10 mouse cellular contexts compared by ENCODE assay signal in the genomic region with DNA sequence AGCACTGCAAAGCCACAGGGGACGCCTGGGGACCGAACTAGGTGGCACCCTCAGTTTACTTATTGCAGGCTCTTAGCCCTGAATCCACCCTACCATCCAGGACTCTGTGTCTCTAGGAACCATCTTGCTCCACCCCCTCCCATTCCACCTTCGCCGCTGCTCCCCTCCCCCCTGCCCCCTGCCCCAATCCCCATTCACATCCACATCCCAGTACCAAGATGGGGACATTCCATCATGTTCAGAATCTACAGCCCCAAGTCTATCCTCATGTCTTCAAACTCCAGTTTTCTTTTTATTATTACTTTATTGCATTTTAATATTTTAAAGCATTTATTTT. TPM values are rescaled to one million over a fixed set of nuclear protein-coding genes. Genes with fewer than 3 reads are reported as not detected.
DNase-seq lines count a peak whose midpoint lies in the region; ATAC-seq and TF ChIP-seq lines count a peak whose summit lies in the region.
"Had no signal": no experiment of that assay in that cellular context is flagged by ENCODE, and none has a peak within 500 bp of the region (broad histone marks: within the 10 kb centered on the region; RNA-seq: fewer than 3 reads in every experiment).

No protein-coding gene starts in this region.

- H3K36me3 ChIP-seq in kidney, postnatal 0 days (ENCODE audit: insufficient read depth, low read length), result no peaks in the 10 kb centered on the region
- H3K36me3 ChIP-seq in forebrain, embryonic 11.5 days (ENCODE audit: control insufficient read depth, insufficient read depth, low read length), result no peaks in the 10 kb centered on the region
- H3K36me3 ChIP-seq in limb, embryonic 11.5 days (ENCODE audit: control insufficient read depth, insufficient read depth, low read length), result no peaks in the 10 kb centered on the region
- H3K36me3 ChIP-seq in neural tube, embryonic 14.5 days (ENCODE audit: control insufficient read depth, insufficient read depth, low read length), result no peaks in the 10 kb centered on the region

- peak overlapping the region; percentile 28; the same call in 1 of the 2 replicates for H3K4me3 ChIP-seq in kidney, postnatal 0 days (replicated peaks; ENCODE audit: low read depth, low read length)
- H3K4me3 ChIP-seq in forebrain, embryonic 11.5 days (ENCODE audit: low read depth, low read length), result peak overlapping the region; percentile 38
- H3K4me3 ChIP-seq in limb, embryonic 11.5 days (ENCODE audit: low read depth, low read length), result peak overlapping the region; percentile 37
- H3K4me3 ChIP-seq in neural tube, embryonic 14.5 days (ENCODE audit: low read depth, low read length), result peak overlapping the region; percentile 42

- H3K9ac ChIP-seq in kidney, postnatal 0 days (ENCODE audit: low read depth, low read length), result no peak overlapping the region
- peak overlapping the region; percentile 60; the same call in 1 of the 2 replicates for H3K9ac ChIP-seq in forebrain, embryonic 11.5 days (ENCODE audit: low read length)
- H3K9ac ChIP-seq in limb, embryonic 11.5 days (ENCODE audit: low read length), result no peak overlapping the region
- H3K9ac ChIP-seq in neural tube, embryonic 14.5 days (replicated peaks; ENCODE audit: low read depth, low read length), result peak overlapping the region; percentile 58; the same call in 1 of the 2 replicates

- no peak overlapping the region for H3K27ac ChIP-seq in kidney, postnatal 0 days
- no peak overlapping the region for H3K27ac ChIP-seq in forebrain, embryonic 11.5 days (ENCODE audit: low read depth, low read length)
- H3K27ac ChIP-seq in limb, embryonic 11.5 days (replicated peaks; ENCODE audit: low read depth, low read length), result no peak overlapping the region
- no peak overlapping the region for H3K27ac ChIP-seq in neural tube, embryonic 14.5 days (ENCODE audit: low read depth, low read length)
- H3K27ac ChIP-seq: macrophage had no signal

- H3K27me3 ChIP-seq in kidney, postnatal 0 days (ENCODE audit: insufficient read depth, low read length), result no peaks in the 10 kb centered on the region
- H3K27me3 ChIP-seq in forebrain, embryonic 11.5 days (ENCODE audit: control insufficient read depth, insufficient read depth, low read length), result peaks cover 6% of the 10 kb centered on the region
- peaks cover 3% of the 10 kb centered on the region; the same call in 1 of the 2 replicates for H3K27me3 ChIP-seq in limb, embryonic 11.5 days (ENCODE audit: control insufficient read depth, insufficient read depth, low read length)
- H3K27me3 ChIP-seq in neural tube, embryonic 14.5 days (ENCODE audit: control insufficient read depth, insufficient read depth, low read length), result no peaks in the 10 kb centered on the region

- H3K4me2 ChIP-seq in kidney, postnatal 0 days (ENCODE audit: low read length), result peak overlapping the region; percentile 63
- H3K4me2 ChIP-seq in forebrain, embryonic 11.5 days (ENCODE audit: low read depth, low read length, severe bottlenecking), result peak overlapping the region; percentile 76
- peak overlapping the region; percentile 74 for H3K4me2 ChIP-seq in limb, embryonic 11.5 days (ENCODE audit: low read depth, severe bottlenecking)
- peak overlapping the region; percentile 69 for H3K4me2 ChIP-seq in neural tube, embryonic 14.5 days (ENCODE audit: low read depth, low read length)

- no peak for ATAC-seq in kidney, postnatal 0 days (replicated peaks; ENCODE audit: low FRiP score, low read depth)
- ATAC-seq in forebrain, embryonic 11.5 days (replicated peaks; ENCODE audit: low FRiP score), result peak; percentile 53; the same call in 1 of the 2 replicates
- ATAC-seq in limb, embryonic 11.5 days (ENCODE audit: insufficient number of reproducible peaks, low FRiP score, low TSS enrichment, low read depth), result no peak
- no peak for ATAC-seq in neural tube, embryonic 14.5 days (ENCODE audit: low read depth)
- no peak for ATAC-seq in megakaryocyte, adult 5-6 weeks (ENCODE audit: poor library complexity, severe bottlenecking)

- no peak for DNase-seq in kidney, postnatal 0 days (ENCODE audit: low spot score)
- no peak for DNase-seq in kidney, postnatal 4 days
- no peak for DNase-seq in forebrain, embryonic 11.5 days (ENCODE audit: low spot score)
- DNase-seq in limb, embryonic 11.5 days (ENCODE audit: low spot score), result no peak
- no peak for DNase-seq in gastrocnemius, postnatal 25 days
- no peak for DNase-seq in embryo, embryonic 10.5 days (ENCODE audit: low spot score)
- DNase-seq: gastrocnemius, postnatal 10 days had no signal

- no peaks in the 10 kb centered on the region for H3K9me3 ChIP-seq in kidney, postnatal 0 days (replicated peaks; ENCODE audit: low read length)
- no peaks in the 10 kb centered on the region for H3K9me3 ChIP-seq in forebrain, embryonic 11.5 days (ENCODE audit: control insufficient read depth, low read length)
- no peaks in the 10 kb centered on the region for H3K9me3 ChIP-seq in limb, embryonic 11.5 days (ENCODE audit: control insufficient read depth, low read length)
- no peaks in the 10 kb centered on the region for H3K9me3 ChIP-seq in neural tube, embryonic 14.5 days (ENCODE audit: control insufficient read depth, low read length)

- peaks cover 9% of the 10 kb centered on the region; the same call in 1 of the 2 replicates for H3K4me1 ChIP-seq in kidney, postnatal 0 days (replicated peaks; ENCODE audit: insufficient read depth, low read length)
- H3K4me1 ChIP-seq in forebrain, embryonic 11.5 days (replicated peaks; ENCODE audit: control insufficient read depth, insufficient read depth, low read length), result peaks cover 5% of the 10 kb centered on the region; the same call in 1 of the 2 replicates
- peaks cover 3% of the 10 kb centered on the region; the same call in 1 of the 2 replicates for H3K4me1 ChIP-seq in limb, embryonic 11.5 days (ENCODE audit: control insufficient read depth, insufficient read depth, low read length)
- no peaks in the 10 kb centered on the region for H3K4me1 ChIP-seq in neural tube, embryonic 14.5 days (ENCODE audit: control insufficient read depth, insufficient read depth, low read length)

- WGBS in kidney, postnatal 0 days, result 5% methylated on average over 4 of the region's 4 CpGs
- WGBS in forebrain, embryonic 11.5 days, result 7% methylated on average over 4 of the region's 4 CpGs
- WGBS in limb, embryonic 11.5 days, result 3% methylated on average over 4 of the region's 4 CpGs
- WGBS in neural tube, embryonic 14.5 days, result 4% methylated on average over 4 of the region's 4 CpGs

- TF ChIP-seq CTCF in kidney, postnatal 0 days (IDR thresholded peaks at IDR 0.05; ENCODE audit: low read depth), result no peak

RNA-seq across cellular contexts. Expression of a gene that starts 0.4 kb away (rescaled TPM):
- 0.59 and 0.64 TPM in 2 replicates for polyA plus RNA-seq in kidney, postnatal 0 days (2015; fragmentation: Nextera tagmentation; extraction: Ambion mirVana)
- polyA plus RNA-seq in forebrain, embryonic 11.5 days (2014; fragmentation: Nextera tagmentation; extraction: Ambion mirVana), result 6.6 and 7.3 TPM in 2 replicates
- 0.59 and 0.74 TPM in 2 replicates for polyA plus RNA-seq in limb, embryonic 11.5 days (2014; fragmentation: Nextera tagmentation; extraction: Ambion mirVana)
- polyA plus RNA-seq in neural tube, embryonic 14.5 days (2014; fragmentation: Nextera tagmentation; extraction: Ambion mirVana), result 59.7 and 59.9 TPM in 2 replicates
- not detected in 2 replicates for total RNA-seq in megakaryocyte, adult 5-6 weeks (2015)
- not detected in 2 replicates for total RNA-seq in megakaryocyte, adult 5-6 weeks (2017)
- total RNA-seq in gastrocnemius, postnatal 25 days (2021), result not detected
- polyA plus RNA-seq: macrophage had no signal

RNA-seq across cellular contexts. Expression of a gene that starts 18.5 kb away (rescaled TPM):
- 41.8 and 46.2 TPM in 2 replicates for polyA plus RNA-seq in kidney, postnatal 0 days (2015; fragmentation: Nextera tagmentation; extraction: Ambion mirVana)
- 61.2 and 62.0 TPM in 2 replicates for polyA plus RNA-seq in forebrain, embryonic 11.5 days (2014; fragmentation: Nextera tagmentation; extraction: Ambion mirVana)
- polyA plus RNA-seq in limb, embryonic 11.5 days (2014; fragmentation: Nextera tagmentation; extraction: Ambion mirVana), result 62.4 and 64.4 TPM in 2 replicates
- polyA plus RNA-seq in neural tube, embryonic 14.5 days (2014; fragmentation: Nextera tagmentation; extraction: Ambion mirVana), result 40.4 and 53.1 TPM in 2 replicates
- total RNA-seq in megakaryocyte, adult 5-6 weeks (2015), result 15.0 and 16.9 TPM in 2 replicates
- 20.5 and 26.6 TPM in 2 replicates for total RNA-seq in megakaryocyte, adult 5-6 weeks (2017)
- 10 to 100 TPM; 28.6 to 28.8 TPM for total RNA-seq in gastrocnemius, postnatal 25 days (2021)

RNA-seq across cellular contexts. Expression of a gene that starts 58.1 kb away (rescaled TPM):
- polyA plus RNA-seq in kidney, postnatal 0 days (2015; fragmentation: Nextera tagmentation; extraction: Ambion mirVana), result 0.61 and 1.2 TPM in 2 replicates
- 1.9 and 2.1 TPM in 2 replicates for polyA plus RNA-seq in forebrain, embryonic 11.5 days (2014; fragmentation: Nextera tagmentation; extraction: Ambion mirVana)
- 1.1 and 1.8 TPM in 2 replicates for polyA plus RNA-seq in limb, embryonic 11.5 days (2014; fragmentation: Nextera tagmentation; extraction: Ambion mirVana)
- 14.2 and 20.1 TPM in 2 replicates for polyA plus RNA-seq in neural tube, embryonic 14.5 days (2014; fragmentation: Nextera tagmentation; extraction: Ambion mirVana)
- not detected in 2 replicates for total RNA-seq in megakaryocyte, adult 5-6 weeks (2015)
- not detected in 2 replicates for total RNA-seq in megakaryocyte, adult 5-6 weeks (2017)
- 1 to 10 TPM; 1.9 to 3.4 TPM for total RNA-seq in gastrocnemius, postnatal 25 days (2021)
- polyA plus RNA-seq: macrophage had no signal

Comparison
In these comparisons a context has a peak if more than half of its experiments do, and no peak if none do; other contexts are left out.
1. H3K9ac ChIP-seq: peak in forebrain, embryonic 11.5 days (single experiment) and neural tube, embryonic 14.5 days (single experiment); none in kidney, postnatal 0 days (single experiment) and limb, embryonic 11.5 days (single experiment).
2. Peak in every context shown above with its lines, with median percentiles within 50 percentile points of each other: H3K4me2 ChIP-seq and H3K4me3 ChIP-seq.